Mouse (Mus musculus) right cerebral cortex, postnatal 36 days (tissue): ENCODE measurements around the gene Plekha4.

Experiments
- DNase-seq, 2 experiments: peaks; one replicate each; pipeline ENCODE4 v3.0.0; 2022; ENCODE audit warnings: low spot score in 2 of 2, mixed read lengths in 1 of 2

Gene Plekha4

GRCm38 (mm10) chr7:45538163-45539041 lies 12.3 kb downstream of the Plekha4 start:
- DNase-seq = peak; percentile 53 to 57

DNA sequence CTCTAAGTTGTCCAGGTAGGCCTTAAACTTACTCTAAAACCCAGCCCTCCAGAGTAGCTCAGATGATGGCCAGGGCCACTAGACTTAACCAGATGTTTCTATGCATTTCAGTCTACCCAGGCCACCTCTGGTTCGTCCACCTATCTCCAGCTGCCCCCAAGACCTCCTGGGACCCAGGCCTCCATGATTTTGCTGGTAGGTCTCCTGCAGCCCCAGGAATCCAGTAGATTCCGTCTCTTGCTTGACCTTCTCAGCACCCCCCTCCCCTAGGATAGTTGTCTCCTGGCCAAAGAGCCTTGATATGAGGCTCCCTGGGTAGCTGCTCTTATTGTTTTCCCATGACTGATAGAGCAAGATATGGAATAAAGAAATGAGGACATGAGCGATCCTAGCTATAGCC lies 13.0 kb downstream of the Plekha4 start:
- DNase-seq = no peak

DNA sequence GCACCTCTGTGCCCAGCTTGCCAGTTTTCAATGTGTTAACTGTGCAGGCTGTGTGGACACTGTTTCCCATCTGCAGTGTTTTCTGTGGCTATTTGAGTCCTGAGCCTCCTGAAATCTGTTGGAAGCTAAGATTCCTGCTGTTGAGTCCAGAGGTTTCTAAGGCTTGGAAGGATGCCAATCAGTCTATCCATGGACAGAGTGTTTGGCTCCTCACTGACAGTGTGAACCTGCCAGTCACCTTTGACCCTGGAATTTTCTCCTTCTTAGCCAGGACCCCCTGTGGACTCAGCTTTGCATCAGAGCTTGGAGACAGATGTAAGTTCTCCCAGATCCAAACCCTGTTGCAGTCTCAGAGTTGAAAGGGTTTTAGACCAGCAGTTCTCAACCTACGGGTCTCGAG lies 14.1 kb downstream of the Plekha4 start:
- no peak for DNase-seq

GRCm38 (mm10) chr7:45544525-45544924 lies 18.4 kb downstream of the Plekha4 start:
- DNase-seq = no peak

- DNase-seq = no peak
These were observed 23.7 kb downstream of the Plekha4 start for GRCm38 (mm10) chr7:45549641-45550436.

- DNase-seq = no peak
These were observed 24.8 kb downstream of the Plekha4 start for GRCm38 (mm10) chr7:45550821-45551511.

- no peak for DNase-seq
These were observed 25.4 kb downstream of the Plekha4 start for GRCm38 (mm10) chr7:45551512-45551883.

DNA sequence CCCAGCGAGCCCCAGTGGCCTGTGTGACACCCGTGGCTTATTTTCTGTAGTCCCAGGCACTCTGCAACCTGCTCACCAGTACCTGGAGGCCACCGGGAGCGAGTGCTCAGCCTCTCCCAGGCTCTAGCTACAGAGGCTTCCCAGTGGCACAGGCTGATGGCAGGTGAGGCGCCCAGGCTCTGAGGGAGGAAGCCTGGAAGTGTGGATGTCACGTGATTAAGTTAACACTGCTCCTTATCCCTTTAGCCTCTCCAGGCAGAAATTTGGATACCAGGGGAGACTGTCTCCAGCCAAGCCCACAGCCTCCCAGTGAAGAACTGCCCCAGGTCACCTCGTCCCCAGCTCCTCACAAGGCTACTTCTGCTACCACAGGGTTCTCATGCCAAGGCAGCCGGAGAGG lies 27.4 kb downstream of the Plekha4 start:
- no peak for DNase-seq

DNA sequence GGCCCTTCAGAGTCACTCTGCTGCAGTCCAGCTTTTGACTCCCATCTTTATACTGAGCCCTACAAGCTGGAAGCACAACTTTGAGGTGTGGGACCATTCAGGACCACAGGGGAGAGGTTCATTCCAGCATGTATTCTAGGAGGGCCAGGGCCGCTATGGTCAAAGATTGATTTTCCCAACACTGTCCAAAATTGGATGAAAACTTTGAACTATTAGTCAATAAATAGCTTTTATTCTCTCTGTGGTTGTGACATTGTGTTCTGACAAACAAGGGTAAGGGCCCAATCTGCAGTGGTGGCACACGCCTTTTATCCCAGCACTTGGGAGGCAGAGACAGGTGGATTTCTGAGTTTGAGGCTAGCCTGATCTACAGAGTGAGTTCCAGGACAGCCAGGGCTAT lies 27.9 kb downstream of the Plekha4 start:
- no peak for DNase-seq

DNA sequence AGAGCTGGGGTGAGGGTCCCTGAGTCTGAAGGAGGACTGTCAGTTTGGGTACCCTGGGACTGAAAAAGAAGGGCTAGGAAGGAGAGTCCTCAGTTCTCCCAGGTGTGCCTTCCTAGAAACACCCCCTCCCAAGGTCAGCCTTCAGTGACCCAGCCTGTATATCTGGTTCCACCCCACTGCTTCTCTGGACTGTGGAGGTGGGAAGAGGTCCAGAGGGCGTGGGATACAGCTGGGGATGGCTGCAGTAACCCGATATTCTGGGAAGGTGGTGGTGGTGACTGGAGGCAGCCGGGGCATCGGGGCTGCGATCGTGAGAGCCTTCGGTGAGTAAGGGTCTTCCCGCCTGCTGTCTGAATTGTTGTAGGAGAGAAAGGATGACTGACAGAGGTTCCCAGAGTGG lies 28.6 kb downstream of the Plekha4 start, which contains the start of gene Hsd17b14:
TSS of gene Hsd17b14 (plus strand) at position 150 of the 400 bp plus-strand sequence.
- DNase-seq = no peak

DNA sequence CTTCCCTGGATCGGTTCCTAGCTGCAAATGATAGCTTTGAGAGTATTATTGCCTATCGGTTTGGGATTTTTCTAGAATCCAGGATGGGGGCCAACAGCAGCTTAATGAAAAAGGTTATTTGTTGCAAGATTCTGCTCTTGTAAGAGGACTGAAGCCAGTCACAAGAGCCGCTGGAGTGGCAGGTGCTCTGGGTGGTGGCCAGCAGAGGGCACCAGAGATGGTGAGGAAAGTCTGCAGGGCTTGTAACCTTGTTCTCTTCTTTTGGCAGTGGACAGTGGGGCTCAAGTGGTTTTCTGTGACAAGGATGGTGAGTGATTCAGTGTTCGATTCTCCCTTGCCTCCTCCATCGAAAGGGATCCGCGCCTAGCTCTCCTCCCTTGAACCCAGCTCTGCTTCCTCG lies 29.7 kb downstream of the Plekha4 start:
- DNase-seq = peak; percentile 36 to 55

DNA sequence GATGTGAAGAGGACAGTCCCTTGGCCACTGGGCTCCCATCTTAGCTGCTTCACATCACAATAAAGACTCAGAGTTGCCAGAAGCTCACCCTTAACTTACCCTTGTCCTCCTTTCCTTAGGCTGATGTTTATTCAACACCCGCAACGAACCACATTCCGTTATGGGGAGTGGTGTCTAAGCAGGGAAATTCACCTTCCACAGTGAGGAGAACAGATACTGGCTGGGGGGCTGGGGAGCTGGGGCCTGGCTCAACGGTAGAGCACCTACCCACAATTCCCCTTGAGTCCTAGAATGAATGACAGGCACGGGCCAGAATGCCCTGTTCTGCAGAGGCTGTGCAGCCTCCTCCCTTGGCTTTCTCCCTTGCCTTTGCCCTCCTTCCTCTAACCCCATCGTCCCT lies 32.8 kb downstream of the Plekha4 start:
- no peak for DNase-seq

GRCm38 (mm10) chr7:45560241-45560640 lies 34.1 kb downstream of the Plekha4 start:
- no peak for DNase-seq

- peak; percentile 59 to 67 for DNase-seq
These were observed 34.9 kb downstream of the Plekha4 start for GRCm38 (mm10) chr7:45560843-45561623.

DNA sequence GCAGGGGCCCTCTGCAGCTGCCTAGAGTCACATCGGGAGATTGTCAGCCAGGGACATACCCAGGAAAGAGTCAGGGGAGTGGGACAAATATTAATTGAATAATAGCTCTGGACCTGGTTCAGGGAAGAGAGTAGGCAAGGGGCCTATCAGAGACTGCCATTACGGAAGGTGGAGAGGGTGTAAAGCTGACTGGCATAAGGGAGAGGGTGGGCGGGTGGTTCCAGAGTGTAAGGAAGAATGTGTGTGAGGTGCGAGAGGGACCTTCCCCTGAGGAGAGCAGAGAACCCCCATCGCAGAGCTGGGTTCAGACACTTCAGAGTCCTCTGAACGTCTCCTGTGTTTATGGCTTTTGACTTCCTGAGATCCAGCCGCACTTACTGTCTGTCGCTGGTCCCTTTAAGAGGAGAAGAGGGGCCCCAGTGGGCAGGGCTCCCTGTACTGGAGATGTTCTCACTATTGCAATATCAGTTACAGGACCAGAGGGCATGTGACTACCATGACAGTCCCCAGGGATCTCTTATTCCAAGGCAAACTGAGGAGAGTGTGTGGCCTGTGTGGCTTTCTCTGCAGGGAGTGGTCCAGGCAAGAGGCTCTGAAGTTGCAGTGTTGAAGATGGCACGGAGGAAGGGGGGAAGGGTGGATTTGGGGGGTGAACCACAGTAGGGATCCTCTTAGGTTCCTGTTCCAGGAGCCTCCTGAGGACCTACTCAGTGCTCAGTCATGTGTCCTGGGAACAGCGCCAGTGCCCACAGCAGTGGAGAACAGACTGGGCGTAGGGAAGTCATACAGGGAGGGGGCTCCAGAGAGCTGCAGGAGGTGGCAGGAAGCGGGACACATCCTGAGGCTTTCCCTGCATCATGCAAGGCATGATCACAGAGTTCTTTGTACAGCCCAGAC lies 35.7 kb downstream of the Plekha4 start:
- DNase-seq = no peak

DNA sequence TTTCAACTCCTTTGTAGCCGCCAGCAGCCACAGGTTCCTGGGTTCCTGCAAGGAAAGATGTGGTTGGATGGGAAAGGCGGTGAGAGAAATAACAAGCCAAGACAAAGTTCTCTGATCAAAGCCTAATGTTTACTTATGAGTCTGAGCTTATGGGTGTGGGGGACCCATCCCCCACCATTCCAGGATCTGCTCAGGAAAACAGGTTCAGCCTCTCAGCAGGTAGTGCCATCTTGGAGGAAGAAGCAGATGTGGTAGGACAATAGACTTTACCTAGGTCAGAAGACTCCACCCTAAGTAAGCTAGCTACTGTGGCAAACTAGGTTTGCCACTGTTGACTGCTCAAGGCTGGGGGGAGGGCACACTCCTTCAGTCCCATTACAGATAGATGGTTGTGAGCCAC lies 38.7 kb downstream of the Plekha4 start:
- DNase-seq = no peak

DNA sequence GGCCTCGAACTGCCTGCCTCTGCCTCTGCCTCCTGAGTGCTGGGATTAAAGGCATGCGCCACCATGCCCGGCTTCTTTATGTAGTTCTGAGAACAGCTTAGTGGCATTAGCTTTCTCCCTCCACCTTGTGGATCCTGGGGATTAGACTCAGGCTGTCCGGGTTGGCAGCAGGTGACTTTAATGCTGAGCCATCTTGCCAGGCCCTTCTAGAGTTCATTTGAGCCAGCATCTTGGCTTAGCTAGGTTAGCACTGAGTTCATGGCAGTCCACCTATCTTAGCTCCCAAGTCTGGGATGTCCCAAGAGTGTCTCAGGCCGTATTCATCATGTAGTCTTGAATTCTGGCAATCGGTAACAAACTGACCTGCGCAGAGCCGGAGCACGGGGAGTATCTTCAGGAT lies 39.3 kb downstream of the Plekha4 start:
- no peak for DNase-seq

DNA sequence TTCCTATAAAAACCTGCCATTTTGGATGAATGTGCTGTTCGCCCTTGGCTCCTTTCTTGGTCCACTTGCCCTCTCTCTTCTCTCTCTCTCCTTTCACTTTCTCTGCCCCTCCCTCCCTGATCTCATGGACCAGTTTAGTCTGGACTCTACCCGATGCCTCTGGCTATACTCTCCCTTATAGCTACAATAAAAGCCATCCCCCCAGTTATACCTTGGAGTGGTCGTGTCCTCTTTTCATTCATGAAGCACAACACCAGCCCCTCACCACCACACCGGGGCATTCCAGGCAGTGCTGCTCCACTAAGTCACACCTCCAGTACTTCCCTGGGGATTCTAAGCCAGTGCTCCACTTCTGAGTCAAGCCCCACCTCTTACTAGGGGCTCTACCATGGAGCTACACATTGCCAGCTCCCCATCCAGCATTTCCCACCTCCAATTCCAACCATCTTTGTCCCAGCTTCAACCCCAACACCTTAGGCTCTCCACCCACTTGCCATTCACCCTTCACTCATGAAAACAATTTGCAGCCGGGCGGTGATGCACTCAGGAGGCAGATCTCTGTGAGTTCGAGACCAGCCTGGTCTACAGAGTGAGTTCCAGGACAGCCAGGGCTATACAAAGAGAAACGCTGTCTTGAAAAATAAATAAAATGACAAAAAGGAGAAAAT lies 41.1 kb downstream of the Plekha4 start:
- no peak for DNase-seq

DNA sequence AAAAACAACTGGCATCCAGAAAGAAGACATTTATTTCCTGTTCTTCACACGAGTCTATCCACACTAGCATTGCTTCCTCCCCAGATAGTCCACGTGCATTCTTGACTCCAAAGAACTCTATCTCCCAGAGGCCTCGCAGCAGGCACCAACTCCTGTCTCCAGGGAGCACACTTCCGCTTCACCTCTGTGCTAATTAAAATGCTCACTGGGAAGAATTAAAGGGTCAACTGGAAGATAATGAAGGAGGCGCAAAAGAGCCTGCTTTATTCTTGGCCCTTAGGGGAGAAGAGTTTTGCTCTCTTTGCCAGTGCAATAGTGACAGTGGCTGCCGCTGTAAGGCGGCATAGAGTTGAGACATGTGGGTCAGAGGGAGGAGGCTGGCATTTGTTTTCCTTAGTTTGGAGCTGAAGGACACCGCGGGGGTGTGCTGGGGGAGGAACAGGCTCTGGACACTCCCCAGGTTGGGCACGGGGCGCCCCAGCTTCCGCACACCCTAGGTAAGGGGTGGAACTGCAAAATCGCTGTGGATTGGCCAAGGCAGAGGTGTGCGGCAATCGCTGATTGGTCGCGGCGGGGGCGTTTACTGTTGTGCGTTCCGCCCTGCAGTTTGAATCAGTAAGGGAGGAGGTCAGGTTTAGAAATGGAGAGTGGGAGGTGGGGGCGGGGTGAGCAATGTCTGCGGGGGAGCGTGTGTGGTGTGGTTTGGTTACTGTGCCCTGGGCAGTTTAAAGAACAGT lies 41.8 kb downstream of the Plekha4 start:
- peak; percentile 85 to 87 for DNase-seq
